Mouse (Mus musculus): ENCODE results near the gene Sh3rf3. TPM values are rescaled to one million over a fixed set of nuclear protein-coding genes. Genes with fewer than 3 reads are reported as not detected.

The Sh3rf3 gene
- under 1 TPM in 1 of 2 experiments, not detected in 1; 0.72 TPM for polyA plus RNA-seq (2017; shearing (Covaris generic))

DNA sequence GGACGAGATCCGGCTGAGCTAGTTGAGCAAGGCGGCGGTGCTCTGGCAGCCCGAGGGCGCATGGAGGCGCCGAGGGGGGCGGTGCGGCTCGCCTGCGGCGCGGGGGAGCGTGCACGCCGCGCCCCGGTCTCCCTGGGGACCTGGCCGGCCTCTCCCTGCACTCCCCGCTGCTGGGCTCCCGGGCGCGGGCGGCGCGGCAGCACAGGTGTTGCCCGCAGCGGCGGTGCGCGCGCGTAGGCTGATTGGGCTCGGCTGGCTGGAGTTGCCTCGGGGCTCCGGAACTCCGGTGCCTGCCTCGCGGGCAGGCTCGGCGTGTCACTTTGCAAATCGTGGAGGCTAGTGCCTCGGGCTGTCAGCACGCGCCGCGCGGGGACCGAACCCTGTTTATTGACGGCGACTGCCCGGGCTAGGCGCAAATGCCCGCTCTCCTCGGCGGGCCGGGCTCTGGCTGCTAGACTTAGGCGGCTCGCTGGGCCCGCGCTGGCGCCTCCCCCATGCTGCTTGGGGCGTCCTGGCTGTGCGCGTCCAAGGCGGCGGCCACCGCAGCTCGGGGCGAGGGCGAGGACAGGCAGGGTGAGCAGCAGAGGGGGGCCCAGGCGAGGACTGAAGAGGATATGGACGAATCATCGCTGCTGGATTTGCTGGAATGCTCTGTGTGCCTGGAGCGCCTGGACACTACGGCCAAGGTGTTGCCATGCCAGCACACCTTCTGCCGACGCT lies at the start of gene Sh3rf3:
Gene Sh3rf3, plus strand, starts transcription at position 279 of the 720 bp plus-strand sequence.

Other genes starting within 250 kb of the Sh3rf3 start
- under 1 TPM; 0.12 to 0.38 TPM for gene Edar, start 137.7 kb upstream of the Sh3rf3 start, polyA plus RNA-seq (2017; shearing (Covaris generic))
- gene Gm17542, start 95.1 kb upstream of the Sh3rf3 start, polyA plus RNA-seq (2017; shearing (Covaris generic)), result not detected